ENCODE assay signal across 9 mouse cellular contexts in genomic region chr7:117882803-117883202, GRCm38 (mm10).
DNase-seq lines count a peak whose midpoint lies in the region; ATAC-seq lines count a peak whose summit lies in the region.
"Had no signal": no experiment of that assay in that cellular context is flagged by ENCODE, and none has a peak within 500 bp of the region (broad histone marks: within the 10 kb centered on the region; RNA-seq: fewer than 3 reads in every experiment).

No protein-coding gene starts in this region.

- no peak overlapping the region for H3K9ac ChIP-seq in embryonic facial prominence, embryonic 13.5 days
- no peak overlapping the region for H3K9ac ChIP-seq in heart, embryonic 11.5 days (ENCODE audit: low read depth, low read length)

- H3K36me3 ChIP-seq in embryonic facial prominence, embryonic 13.5 days: no peaks in the 10 kb centered on the region
- no peaks in the 10 kb centered on the region for H3K36me3 ChIP-seq in heart, embryonic 11.5 days (ENCODE audit: control insufficient read depth, insufficient read depth, low read length)

- H3K4me3 ChIP-seq in embryonic facial prominence, embryonic 13.5 days: no peak overlapping the region
- no peak overlapping the region for H3K4me3 ChIP-seq in heart, embryonic 11.5 days (ENCODE audit: low read depth, low read length)
- H3K4me3 ChIP-seq: erythroblast, embryonic 14.5 days had no signal

- peaks cover 7% of the 10 kb centered on the region; the same call in 1 of the 2 replicates for H3K27me3 ChIP-seq in embryonic facial prominence, embryonic 13.5 days
- 0 out of 2 replicates have a peak, but pooled peaks cover 3% of the 10 kb centered on the region for H3K27me3 ChIP-seq in heart, embryonic 11.5 days (ENCODE audit: control insufficient read depth, insufficient read depth, low read length)

- 4% methylated on average over 13 of the region's 13 CpGs for WGBS in embryonic facial prominence, embryonic 13.5 days
- 10% methylated on average over 13 of the region's 13 CpGs for WGBS in heart, embryonic 11.5 days (ENCODE audit: insufficient replicate concordance)
- 4% methylated on average over 13 of the region's 13 CpGs for WGBS in large intestine, adult 2 months

- ATAC-seq in CD4-positive, CD25-positive, alpha-beta regulatory T cell, adult 4 months: peak; percentile 64
- ATAC-seq in embryonic facial prominence, embryonic 13.5 days (ENCODE audit: insufficient number of reproducible peaks, insufficient read depth, low FRiP score, low TSS enrichment, low read depth): no peak
- no peak for ATAC-seq in heart, embryonic 11.5 days (replicated peaks; ENCODE audit: insufficient number of reproducible peaks, low FRiP score, low TSS enrichment)

- H3K4me2 ChIP-seq in embryonic facial prominence, embryonic 13.5 days: peak overlapping the region; percentile 33; the same call in 1 of the 2 replicates
- H3K4me2 ChIP-seq in heart, embryonic 11.5 days: peak overlapping the region; percentile 46

- DNase-seq in adrenal gland, postnatal 36 days: peak; percentile 67 to 79
- DNase-seq in large intestine, adult 2 months (ENCODE audit: low read depth, low spot score): peak; percentile 14
- peak; percentile 36 to 45 for DNase-seq in lung, adult 18-20 months
- DNase-seq in retina, adult 2 months (ENCODE audit: low read depth, low spot score): peak; percentile 36
- DNase-seq in thymus, postnatal 25 days: peak; percentile 66

- no peak overlapping the region for H3K27ac ChIP-seq in embryonic facial prominence, embryonic 13.5 days
- no peak overlapping the region for H3K27ac ChIP-seq in heart, embryonic 11.5 days (ENCODE audit: low read depth, low read length)

- H3K4me1 ChIP-seq in embryonic facial prominence, embryonic 13.5 days: peaks cover 4% of the 10 kb centered on the region; the same call in 1 of the 2 replicates
- no peaks in the 10 kb centered on the region for H3K4me1 ChIP-seq in heart, embryonic 11.5 days (ENCODE audit: control insufficient read depth, insufficient read depth, low read length)

- no peaks in the 10 kb centered on the region for H3K9me3 ChIP-seq in embryonic facial prominence, embryonic 13.5 days
- H3K9me3 ChIP-seq in heart, embryonic 11.5 days (replicated peaks; ENCODE audit: control insufficient read depth, low read length): no peaks in the 10 kb centered on the region

Comparison
In these comparisons a context has a peak if more than half of its experiments do, and no peak if none do; other contexts are left out.
1. DNase-seq: peak in every context shown above with its lines; median percentile 73 in adrenal gland, postnatal 36 days; 66 in thymus, postnatal 25 days; 40 in lung, adult 18-20 months; 36 in retina, adult 2 months; 14 in large intestine, adult 2 months.